Mouse (Mus musculus) kidney, postnatal 36 days (tissue): ENCODE measurements around the gene Fgfr1op2.
"Not testable (repeated sequence)": the region's sequence is repeated elsewhere in the genome, so short reads cannot be mapped to it uniquely, and the experiment has no call there.

Source experiments
- DNase-seq, 2 experiments: peaks; one replicate each; pipeline ENCODE4 v3.0.0; 2021 to 2022; ENCODE audit warnings: mixed read lengths in 2 of 2

Fgfr1op2 gene

DNA sequence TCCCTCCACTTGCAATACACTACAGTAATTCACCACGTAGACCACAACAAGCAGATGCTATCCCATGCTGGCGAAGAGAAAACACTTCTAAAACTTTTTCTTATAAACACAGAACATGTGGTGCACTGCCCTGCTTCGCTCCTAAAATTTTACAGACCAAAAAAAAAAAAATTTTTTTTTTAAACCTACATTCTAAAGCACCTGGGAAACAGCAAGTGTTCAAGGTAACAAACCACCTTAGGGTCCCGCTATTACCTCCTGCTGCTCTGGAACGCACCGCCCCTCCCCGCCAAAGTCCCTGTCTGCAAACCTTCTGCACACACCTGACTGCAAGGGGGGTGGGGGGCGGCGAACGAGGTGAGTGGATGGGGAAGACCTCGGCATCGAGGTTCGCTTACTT lies at the start of gene Fgfr1op2:
Gene Fgfr1op2, plus strand, starts transcription at position 301 of the 400 bp plus-strand sequence.
- DNase-seq, result no peak

- no peak for DNase-seq
Observed at GRCm38 (mm10) chr6:146527537-146527936, 49.5 kb upstream of the Fgfr1op2 start.

- peak in 1 of 2 experiments; percentile 7 for DNase-seq
Observed at GRCm38 (mm10) chr6:146530363-146530762, 46.6 kb upstream of the Fgfr1op2 start.

DNA sequence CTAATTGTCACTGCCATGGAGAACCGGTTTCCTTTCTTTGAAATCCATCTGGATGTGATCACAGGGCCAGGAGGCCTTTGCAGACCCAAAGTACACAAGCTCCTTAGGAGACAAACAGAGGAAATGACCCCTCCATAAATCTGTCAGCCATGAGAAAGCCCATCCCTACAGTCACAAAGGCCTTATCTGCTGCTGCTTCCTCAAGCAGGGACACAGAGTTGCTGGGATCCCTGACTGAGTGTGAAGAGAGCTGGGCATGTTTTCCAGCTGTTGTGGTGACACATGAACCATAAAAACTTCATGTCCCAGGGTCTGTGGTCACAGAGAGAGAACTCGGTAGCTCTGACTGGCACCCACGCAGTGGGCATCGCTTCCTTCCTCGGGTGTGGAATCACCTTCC lies 46.2 kb upstream of the Fgfr1op2 start:
- peak; percentile 38 to 63 for DNase-seq

DNA sequence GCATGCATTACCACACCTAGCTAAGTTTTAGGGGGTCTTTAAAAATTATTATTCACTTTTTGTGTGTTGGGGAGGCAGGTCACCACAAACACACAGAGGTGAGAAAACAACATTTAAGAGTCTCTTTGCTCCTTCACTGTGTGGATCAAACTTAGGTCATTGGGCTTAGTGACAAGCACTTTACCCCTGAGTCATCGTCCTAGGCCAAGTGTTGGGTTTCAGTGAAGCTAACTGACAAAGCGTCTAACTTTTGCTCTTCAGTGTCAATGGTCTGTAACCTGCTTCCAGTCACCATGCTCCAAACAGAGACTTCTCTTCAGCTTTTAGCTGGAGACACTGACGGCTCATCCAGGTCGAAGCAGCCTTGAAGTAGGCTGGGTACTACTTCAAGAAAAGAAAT lies 43.9 kb upstream of the Fgfr1op2 start:
- no peak for DNase-seq

GRCm38 (mm10) chr6:146535501-146535900 lies 41.5 kb upstream of the Fgfr1op2 start:
- no peak for DNase-seq

DNA sequence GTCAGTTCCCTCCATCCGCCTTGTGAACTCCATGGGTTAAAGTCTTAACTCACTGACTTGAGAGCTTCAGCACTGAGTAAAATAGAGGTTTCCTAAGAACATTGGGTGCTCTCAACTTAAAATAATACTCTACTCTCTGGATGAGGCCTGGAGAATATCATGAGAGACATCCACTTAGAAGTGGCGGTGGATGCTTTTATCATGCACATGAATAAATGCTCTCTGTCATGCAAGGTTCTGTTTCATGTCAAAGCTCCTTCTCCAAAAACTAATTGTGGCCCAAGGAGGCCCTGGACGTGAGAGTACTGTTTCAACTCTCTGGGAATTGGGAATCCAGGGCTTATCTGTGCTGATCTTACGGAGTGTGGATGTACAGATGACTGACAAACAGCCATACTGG lies 39.9 kb upstream of the Fgfr1op2 start:
- DNase-seq, result no peak

DNA sequence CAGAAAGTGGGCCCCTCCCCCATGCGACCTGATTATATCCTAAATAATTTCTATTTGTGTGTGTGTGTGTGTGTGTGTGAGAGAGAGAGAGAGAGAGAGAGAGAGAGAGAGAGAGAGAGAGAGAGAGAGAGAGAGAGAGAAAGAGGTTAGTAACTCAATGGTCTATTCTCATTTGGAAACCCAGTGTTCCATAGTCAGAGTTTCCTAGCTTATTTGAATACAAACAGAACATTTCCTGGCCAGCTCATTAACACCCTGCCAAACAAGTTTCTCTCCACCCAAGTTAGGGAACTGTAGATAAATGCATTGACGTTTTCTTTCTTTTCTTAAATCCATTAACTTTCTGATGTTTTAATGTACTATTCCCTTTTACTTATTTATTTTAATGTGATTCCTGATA lies 38.9 kb upstream of the Fgfr1op2 start:
- no peak for DNase-seq

GRCm38 (mm10) chr6:146538661-146539060 lies 38.3 kb upstream of the Fgfr1op2 start:
- no peak for DNase-seq

DNA sequence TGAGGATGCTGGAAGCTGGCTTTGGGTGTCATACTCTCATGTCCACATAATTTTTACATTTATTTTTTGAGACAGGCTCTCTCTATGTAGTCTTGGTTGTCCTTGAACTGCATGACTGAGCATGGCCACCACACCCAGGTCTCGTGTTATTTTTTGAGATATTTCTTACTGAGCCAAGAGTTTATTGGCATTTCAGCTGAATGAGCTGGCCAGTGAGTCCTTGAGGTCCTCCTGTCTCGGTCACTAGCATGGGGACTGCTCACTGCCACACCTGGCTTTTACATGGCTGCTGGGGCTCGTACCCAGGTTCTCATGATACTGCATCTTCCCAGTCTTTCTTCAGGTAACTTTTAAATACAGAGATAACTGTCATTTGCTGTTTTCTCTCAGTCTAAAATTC lies 36.6 kb upstream of the Fgfr1op2 start:
- no peak for DNase-seq

- DNase-seq, result no peak
Observed at GRCm38 (mm10) chr6:146544622-146545021, 32.4 kb upstream of the Fgfr1op2 start.

DNA sequence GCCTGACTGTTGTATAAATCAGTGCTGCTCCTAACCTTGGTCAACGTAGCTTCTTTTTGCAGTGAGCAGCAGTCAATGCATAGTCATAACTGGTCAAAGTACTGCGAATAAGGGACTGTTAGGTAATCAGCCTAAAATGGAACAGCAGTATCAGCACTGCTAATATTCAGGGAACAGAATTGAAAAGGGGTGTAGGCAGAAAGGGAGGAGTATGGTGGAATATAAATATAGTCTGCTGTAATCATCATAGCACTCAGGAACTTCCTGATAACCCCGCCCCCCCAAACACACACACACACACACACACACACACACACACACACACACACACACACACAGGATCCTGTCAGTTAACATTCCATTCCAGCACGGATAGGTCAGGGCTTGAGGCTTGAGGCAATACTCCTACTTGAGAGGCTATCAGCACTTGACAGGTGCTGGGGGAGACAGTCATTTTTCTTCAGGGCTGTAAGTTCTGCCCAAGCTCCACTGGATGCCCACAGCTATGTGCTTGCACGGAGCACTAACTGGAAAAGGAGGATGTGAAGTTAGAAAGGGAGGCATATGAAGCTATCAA lies 31.6 kb upstream of the Fgfr1op2 start:
- no peak for DNase-seq

GRCm38 (mm10) chr6:146550421-146550820 lies 26.6 kb upstream of the Fgfr1op2 start:
- no peak for DNase-seq

GRCm38 (mm10) chr6:146551326-146551725 lies 25.7 kb upstream of the Fgfr1op2 start:
- DNase-seq, result no peak

DNA sequence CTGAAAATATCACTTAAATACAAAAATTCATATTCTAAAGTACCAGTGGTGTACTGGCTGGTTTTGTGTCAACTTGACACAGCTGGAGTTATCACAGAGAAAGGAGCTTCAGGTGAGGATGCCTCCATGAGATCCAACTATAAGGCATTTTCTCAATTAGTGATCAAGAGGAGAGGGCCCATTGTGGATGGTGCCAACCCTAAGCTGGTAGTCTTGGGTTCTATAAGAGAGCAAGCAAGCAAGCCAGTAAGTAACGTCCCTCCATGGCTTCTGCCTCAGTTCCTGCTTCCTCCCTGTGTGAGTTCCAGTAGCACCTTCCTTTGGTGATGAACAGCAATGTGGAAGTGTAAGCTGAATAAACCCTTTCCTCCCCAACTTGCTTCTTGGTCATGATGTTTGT lies 14.5 kb upstream of the Fgfr1op2 start:
- not testable (repeated sequence) for DNase-seq

- DNase-seq, result no peak
Observed at GRCm38 (mm10) chr6:146572073-146572472, 4.9 kb upstream of the Fgfr1op2 start.

DNA sequence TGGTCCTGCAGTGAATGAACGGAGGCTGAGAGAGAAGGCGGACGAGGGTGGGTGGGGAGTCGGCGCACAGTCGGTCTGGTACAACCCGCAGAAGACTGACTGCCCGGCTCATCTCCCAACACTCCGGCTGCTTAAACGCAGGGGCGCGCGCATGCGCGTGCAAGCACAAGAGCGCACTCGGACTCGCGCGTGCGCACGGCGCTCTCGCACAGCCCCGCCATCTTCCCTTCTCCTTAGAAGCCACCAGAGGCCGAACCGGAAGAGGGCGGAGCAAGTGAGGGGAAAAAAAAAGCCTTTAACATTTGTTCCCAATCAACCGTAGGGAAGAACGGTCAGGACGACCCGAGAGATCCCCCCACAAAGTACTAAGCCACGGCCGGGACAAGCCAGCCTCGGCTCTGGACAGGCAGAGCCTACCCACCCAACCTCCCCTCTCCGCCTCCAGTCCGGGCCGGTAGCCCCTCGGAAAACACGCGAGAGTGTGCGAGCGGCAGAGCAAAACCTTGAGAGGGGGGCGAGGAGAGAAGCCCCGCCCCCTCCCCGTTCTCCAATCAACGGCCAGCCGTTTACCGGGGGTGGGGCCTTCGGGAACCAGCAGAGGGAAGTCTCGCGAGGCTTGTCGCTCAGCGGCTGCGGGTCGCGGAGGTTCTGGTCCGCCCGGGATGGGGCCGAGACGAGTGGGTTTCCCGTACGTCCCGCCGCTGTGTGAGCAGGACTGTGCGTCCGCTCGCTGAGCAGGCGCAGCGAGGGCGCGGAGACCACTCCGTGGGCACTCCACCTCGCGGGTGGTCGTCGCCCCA lies 507 bp downstream of the Fgfr1op2 start, which contains the start of gene Ints13:
Gene Ints13, minus strand, starts transcription at position 526 of the 800 bp plus-strand sequence.
- DNase-seq, result peak; percentile 98 to 99

- DNase-seq, result peak; percentile 82 to 84
Observed at GRCm38 (mm10) chr6:146578111-146578531, 1.1 kb downstream of the Fgfr1op2 start.

- DNase-seq, result peak; percentile 7 to 16
Observed at GRCm38 (mm10) chr6:146578586-146578985, 1.6 kb downstream of the Fgfr1op2 start.

- no peak for DNase-seq
Observed at GRCm38 (mm10) chr6:146580381-146580926, 3.5 kb downstream of the Fgfr1op2 start.

DNA sequence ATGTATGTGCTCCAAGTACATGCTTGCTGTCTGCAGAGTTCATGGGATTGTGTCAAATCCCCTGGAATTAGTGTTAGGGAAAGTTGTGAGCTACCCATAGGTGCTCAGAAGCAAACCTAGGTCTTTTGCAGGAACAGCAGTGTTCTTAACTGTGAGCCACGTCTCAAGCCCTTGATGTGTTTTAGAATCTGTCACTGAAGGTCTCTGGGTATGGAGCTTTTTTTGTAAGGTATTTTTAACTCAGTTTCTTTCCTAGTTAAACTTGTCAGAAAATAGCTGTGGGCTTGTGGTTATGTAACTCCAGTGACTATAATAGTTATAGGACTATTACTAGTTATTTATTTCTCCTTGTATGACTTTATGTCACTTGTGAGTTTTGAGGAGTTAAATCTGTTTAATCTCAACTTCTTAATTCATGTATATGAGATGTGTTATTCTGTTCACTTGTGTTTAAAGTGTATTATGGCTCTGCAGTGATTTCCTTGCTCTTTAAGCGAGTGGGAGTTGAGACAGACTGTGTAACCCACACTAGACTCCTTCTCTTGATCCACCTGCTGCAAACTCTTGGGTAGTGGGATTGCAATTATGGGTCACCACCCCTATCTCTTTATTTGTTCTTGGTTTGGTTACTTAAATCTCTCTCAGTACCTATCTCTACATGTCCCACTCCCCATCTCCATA lies 6.5 kb downstream of the Fgfr1op2 start:
- no peak for DNase-seq

DNA sequence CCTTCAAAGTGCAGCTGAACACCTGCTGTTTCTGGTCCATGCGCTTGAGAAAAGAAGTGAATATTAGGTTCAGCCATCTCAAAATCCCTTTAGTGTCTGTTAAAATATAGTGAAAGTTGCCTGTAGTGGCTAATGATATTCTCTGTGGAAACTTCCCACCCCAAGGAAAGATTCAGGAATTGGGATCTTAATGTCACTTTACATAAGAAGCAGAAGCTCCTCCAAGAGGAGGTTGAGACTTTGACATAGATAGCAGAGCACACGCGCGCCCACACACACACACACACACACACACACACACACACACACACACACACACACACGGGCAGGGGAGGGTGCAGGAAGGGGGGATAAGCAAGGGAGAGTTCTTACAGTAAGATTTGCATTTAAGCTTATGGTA lies 8.1 kb downstream of the Fgfr1op2 start:
- no peak for DNase-seq

- DNase-seq, result no peak
Observed at GRCm38 (mm10) chr6:146602601-146603000, 25.6 kb downstream of the Fgfr1op2 start.
